Mouse (Mus musculus): ENCODE results near the gene Krt15.

Gene Krt15

DNA sequence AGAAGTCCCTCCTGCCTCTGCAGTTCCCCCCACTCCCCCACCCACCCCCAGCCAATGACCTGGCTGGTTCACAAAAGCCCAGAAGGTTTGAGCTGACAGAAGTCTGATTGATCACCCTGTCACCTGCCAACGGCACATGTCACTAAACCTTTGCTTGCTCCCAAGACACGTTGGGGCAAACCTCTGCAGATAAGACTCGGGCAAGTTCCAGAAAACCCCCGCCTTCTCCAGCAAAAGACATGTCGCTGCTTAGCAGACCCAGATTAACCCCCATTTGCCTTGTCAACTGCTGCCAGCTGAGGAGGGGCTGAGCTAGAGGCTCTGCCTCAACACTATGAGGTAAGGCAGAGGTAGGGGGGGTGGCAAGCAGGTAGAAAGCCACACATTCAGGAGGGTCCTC is 831 bp upstream of the Krt15 start:
- intact Hi-C loops (cut with DNase I): no loop called here

DNA sequence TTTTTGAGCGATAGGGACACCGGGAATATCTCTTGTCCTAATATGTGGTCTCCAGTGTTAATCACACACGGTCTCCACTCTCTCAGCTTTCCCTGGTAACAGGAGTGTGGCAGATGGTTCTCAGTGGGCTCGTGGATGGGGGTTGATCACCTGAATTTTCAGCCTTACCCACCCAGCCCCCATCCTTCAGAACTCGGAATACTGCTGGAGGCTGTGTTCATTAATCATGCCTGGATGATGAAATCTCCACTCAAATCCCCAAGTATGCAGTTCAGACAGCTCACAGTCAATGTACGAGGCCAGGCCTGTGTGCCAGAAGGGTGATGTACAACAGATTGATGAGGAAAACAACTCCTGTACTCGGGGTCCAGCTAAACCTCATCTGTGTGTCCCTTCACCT is 10.8 kb downstream of the Krt15 start:
- intact Hi-C loops (cut with DNase I): no loop called here

GRCm38 (mm10) chr11:100121466-100121865 is 14.3 kb downstream of the Krt15 start, which contains the start of gene Krt13:
Krt13 (minus strand) TSS chr11:100121566.
- intact Hi-C loops (cut with DNase I): no loop called here

DNA sequence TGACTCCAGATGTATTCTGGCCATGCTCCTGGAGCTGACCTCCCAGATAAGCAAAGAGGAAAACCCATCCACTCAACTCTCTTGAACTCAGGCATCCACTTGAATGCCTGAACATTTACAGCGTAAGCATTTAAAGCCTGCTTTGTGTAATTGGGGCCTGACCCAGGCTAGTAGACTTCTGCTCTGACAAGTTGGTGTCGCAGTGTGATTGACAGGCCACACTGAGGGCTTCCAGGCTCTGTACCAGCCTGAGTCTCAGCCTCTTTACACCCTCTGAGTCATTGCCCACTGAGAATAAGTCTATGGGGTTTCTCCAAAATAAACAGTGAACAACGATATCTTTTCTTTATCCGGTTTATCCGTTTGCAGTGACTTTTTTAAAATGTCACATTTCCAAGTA is 15.4 kb downstream of the Krt15 start:
- intact Hi-C loops (cut with DNase I): no loop called here

DNA sequence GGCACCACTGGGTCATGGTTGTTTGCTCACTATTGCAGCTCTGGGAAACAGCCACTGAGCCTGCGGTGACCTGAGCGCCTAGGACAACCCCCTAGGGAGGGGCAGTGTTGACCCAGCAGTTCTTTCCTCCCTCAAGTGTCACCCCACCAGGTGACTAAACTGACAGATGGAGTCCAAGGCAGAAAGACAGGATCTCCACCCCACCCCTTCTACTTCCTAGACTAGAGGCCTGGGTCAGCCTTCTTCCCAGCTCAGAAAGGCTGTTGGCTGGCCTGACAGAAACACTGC is 22.0 kb downstream of the Krt15 start:
- intact Hi-C loops (cut with DNase I): no loop called here

- intact Hi-C loops (cut with DNase I): no loop called here
These were observed 22.6 kb downstream of the Krt15 start for GRCm38 (mm10) chr11:100112935-100113741.

DNA sequence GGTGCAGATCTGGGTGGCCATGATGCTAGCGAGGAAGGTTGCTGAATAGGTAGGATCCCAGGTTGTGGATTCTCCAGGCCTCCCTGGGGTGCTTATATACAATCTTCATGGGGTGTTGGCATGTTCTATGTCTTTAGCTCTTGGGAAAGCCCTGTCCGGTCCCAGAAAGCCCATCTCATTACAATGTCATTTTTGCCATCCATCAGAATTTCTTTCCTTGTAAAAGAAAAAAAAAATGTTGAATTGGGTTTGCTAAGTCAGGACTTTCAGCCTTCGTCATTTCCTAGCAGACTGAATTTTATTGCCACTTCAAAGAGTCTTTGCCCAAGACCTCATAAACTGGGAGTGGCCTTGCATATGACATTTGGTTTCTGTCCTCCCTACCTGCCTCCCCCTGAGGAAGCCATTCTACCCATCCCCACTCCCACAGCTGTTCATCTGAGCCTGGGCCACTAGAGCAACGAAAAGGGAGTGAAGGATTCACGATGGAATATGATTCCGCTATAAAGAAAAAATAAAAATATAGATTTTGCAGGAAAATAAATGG is 30.1 kb downstream of the Krt15 start, which contains the start of gene Krt36:
Gene Krt36, minus strand, starts transcription at position 51 of the 547 bp plus-strand sequence.
- intact Hi-C loops (cut with DNase I): no loop called here

GRCm38 (mm10) chr11:100102693-100103429 is 32.9 kb downstream of the Krt15 start:
- intact Hi-C loops (cut with DNase I): no loop called here

DNA sequence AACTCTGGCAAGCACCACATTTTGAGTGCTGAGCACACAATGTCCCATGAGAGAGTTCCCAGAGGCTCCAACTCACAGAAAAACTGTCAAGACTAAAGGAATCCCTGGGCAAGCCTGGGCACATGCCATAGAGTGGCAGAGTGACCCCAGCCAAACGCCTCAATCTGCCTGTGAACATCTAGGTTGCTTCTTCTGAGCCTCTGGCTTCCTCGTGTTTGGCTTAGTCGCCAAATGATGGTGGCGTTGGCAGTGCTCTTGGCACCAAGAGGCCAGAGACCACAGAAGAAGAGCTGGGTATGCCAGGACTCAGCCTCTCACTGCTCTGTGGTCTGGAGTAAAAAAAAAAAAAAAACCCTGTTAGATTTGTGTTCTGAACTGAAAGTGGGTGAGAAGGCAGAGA is 35.3 kb downstream of the Krt15 start:
- intact Hi-C loops (cut with DNase I): no loop called here

GRCm38 (mm10) chr11:100097819-100098218 is 37.9 kb downstream of the Krt15 start:
- intact Hi-C loops (cut with DNase I): no loop called here

DNA sequence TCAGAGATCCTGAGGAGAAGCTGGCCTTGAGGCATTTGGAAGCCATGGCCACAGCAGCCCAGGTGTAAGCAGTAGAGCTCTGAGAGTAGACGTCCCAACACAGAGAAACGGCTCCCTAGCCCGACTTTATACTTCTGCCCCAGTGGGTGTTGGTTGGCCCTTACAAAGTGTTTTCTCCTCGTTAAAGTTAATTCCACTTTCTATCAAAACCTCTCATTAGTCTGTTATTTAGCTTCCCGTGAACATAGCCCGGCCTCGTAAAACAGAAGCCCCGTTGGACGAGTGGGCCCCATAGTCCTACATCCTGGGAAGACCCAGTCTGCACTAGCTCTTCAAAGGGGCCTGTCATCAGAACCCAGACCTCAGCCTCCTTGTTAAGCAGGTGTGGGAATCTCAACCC is 39.6 kb downstream of the Krt15 start, which contains the start of gene Krt35:
Gene Krt35, minus strand, starts transcription at position 101 of the 400 bp plus-strand sequence.
- intact Hi-C loops (cut with DNase I): no loop called here

GRCm38 (mm10) chr11:100088378-100089025 is 47.2 kb downstream of the Krt15 start:
- intact Hi-C loops (cut with DNase I): no loop called here

- intact Hi-C loops (cut with DNase I): no loop called here
These were observed 47.9 kb downstream of the Krt15 start, which contains the start of gene Krt32 for GRCm38 (mm10) chr11:100087861-100088260. Krt32 (minus strand) TSS chr11:100088226.
